Mouse (Mus musculus) ES-Bruce4 (cell line): ENCODE measurements around the gene Cd44.

ENCODE experiments used
- CTCF ChIP-seq: IDR thresholded peaks from one replicate; pipeline ENCODE4 v1.8.1; 2011; ENCODE audit warnings: low read depth, low read length
- EP300 ChIP-seq: IDR thresholded peaks from 2 replicates; pipeline ENCODE4 v1.6.1; 2011; ENCODE audit warnings: low read depth, low read length; ENCODE audit not compliant: insufficient read depth
- POLR2A ChIP-seq: IDR thresholded peaks from one replicate; pipeline ENCODE4 v1.8.1; 2011; ENCODE audit warnings: low read length; ENCODE audit not compliant: insufficient read depth

- TF ChIP-seq POLR2A, result no peak
- no peak for TF ChIP-seq CTCF
- TF ChIP-seq EP300, result no peak
These were observed 14.3 kb downstream of the Cd44 start for GRCm38 (mm10) chr2:102887137-102887536.
